Mouse (Mus musculus) forelimb bud, embryonic 11.5 days (tissue): ENCODE measurements at regions not wholly inside any gene's neighbourhood (a gene's known extent, or its start where the extent isn't known, plus 50 kb on each side); places are given as distances from the start of the nearest gene placed in this dataset.

Source experiments
- DNase-seq: peaks from one replicate; pipeline ENCODE4 v3.0.0-alpha.2; 2012; ENCODE audit warnings: low read depth, low spot score

GRCm38 (mm10) chr11:112412434-112412833 lies 369.6 kb upstream of the Sox9 start:
- DNase-seq: peak; percentile 86

- DNase-seq: no peak
Observed at GRCm38 (mm10) chr11:112442639-112443038, 339.4 kb upstream of the Sox9 start.

GRCm38 (mm10) chr11:112443890-112444289 lies 338.1 kb upstream of the Sox9 start:
- DNase-seq: no peak

GRCm38 (mm10) chr11:112449632-112450031 lies 332.4 kb upstream of the Sox9 start:
- DNase-seq: no peak

- DNase-seq: peak; percentile 79
Observed at GRCm38 (mm10) chr11:112450227-112450626, 331.8 kb upstream of the Sox9 start.

- DNase-seq: no peak
Observed at GRCm38 (mm10) chr11:112458075-112458474, 323.9 kb upstream of the Sox9 start.

GRCm38 (mm10) chr11:112463121-112463520 lies 318.9 kb upstream of the Sox9 start:
- DNase-seq: no peak

GRCm38 (mm10) chr11:112464386-112464785 lies 317.6 kb upstream of the Sox9 start:
- no peak for DNase-seq

- DNase-seq: no peak
Observed at GRCm38 (mm10) chr11:112470336-112470735, 311.7 kb upstream of the Sox9 start.

GRCm38 (mm10) chr11:112473237-112473636 lies 308.8 kb upstream of the Sox9 start:
- no peak for DNase-seq

- no peak for DNase-seq
Observed at GRCm38 (mm10) chr11:112473681-112474080, 308.3 kb upstream of the Sox9 start.

GRCm38 (mm10) chr11:112480360-112480759 lies 301.7 kb upstream of the Sox9 start:
- DNase-seq: peak; percentile 35

- no peak for DNase-seq
Observed at GRCm38 (mm10) chr11:112501781-112502180, 280.2 kb upstream of the Sox9 start.

- DNase-seq: no peak
Observed at GRCm38 (mm10) chr11:112519076-112519475, 262.9 kb upstream of the Sox9 start.

GRCm38 (mm10) chr11:112524983-112525382 lies 257.0 kb upstream of the Sox9 start:
- no peak for DNase-seq

GRCm38 (mm10) chr11:112542573-112542972 lies 239.5 kb upstream of the Sox9 start:
- no peak for DNase-seq

GRCm38 (mm10) chr11:112543473-112543872 lies 238.6 kb upstream of the Sox9 start:
- DNase-seq: no peak

GRCm38 (mm10) chr11:112545231-112546010 lies 236.6 kb upstream of the Sox9 start:
- DNase-seq: no peak

GRCm38 (mm10) chr11:112546162-112546561 lies 235.9 kb upstream of the Sox9 start:
- DNase-seq: no peak

- DNase-seq: no peak
Observed at GRCm38 (mm10) chr11:112552838-112553237, 229.2 kb upstream of the Sox9 start.

- peak; percentile 76 for DNase-seq
Observed at GRCm38 (mm10) chr11:112563027-112563426, 219.0 kb upstream of the Sox9 start.

GRCm38 (mm10) chr11:112564706-112565215 lies 217.3 kb upstream of the Sox9 start:
- DNase-seq: no peak

- DNase-seq: no peak
Observed at GRCm38 (mm10) chr11:112566071-112566470, 216.0 kb upstream of the Sox9 start.
